Mouse (Mus musculus) hindbrain, postnatal 0 days (tissue): Measurements from ENCODE around the gene Fam209. TPM values are rescaled to one million over a fixed set of nuclear protein-coding genes. Genes with fewer than 3 reads are reported as not detected.

Experiments
- ATAC-seq: fragments of 200-750 bp; cut with Nextera tagmentation; 2 replicates; pipeline ENCODE4 v1.8.0; 2017; ENCODE audit warnings: mild to moderate bottlenecking, moderate TSS enrichment, moderate library complexity
- DNase-seq: peaks from one replicate; pipeline ENCODE4 v3.0.0-alpha.2; 2015; ENCODE audit warnings: low spot score
- H3K27ac ChIP-seq: fragments of 300-500 bp; sonication (generic); 2 replicates; pipeline ENCODE4 v1.5.1; 2014; ENCODE audit warnings: mild to moderate bottlenecking
- H3K27me3 ChIP-seq: fragments of 300-500 bp; sonication (generic); 2 replicates; pipeline ENCODE4 v1.6.1; 2014; ENCODE audit warnings: low read length, mixed read lengths; ENCODE audit not compliant: insufficient read depth
- H3K36me3 ChIP-seq: fragments of 300-500 bp; sonication (generic); 2 replicates; pipeline ENCODE4 v1.6.1; 2014; ENCODE audit warnings: low read length, mixed read lengths; ENCODE audit not compliant: insufficient read depth
- H3K4me1 ChIP-seq: fragments of 300-500 bp; sonication (generic); 2 replicates; pipeline ENCODE4 v1.6.1; 2014; ENCODE audit warnings: antibody characterized with exemption, low read length, mixed read lengths; ENCODE audit not compliant: insufficient read depth
- H3K4me2 ChIP-seq: fragments of 300-500 bp; sonication (generic); 2 replicates; pipeline ENCODE4 v1.6.1; 2014; ENCODE audit warnings: low read depth, mild to moderate bottlenecking, low read length, moderate library complexity, mixed read lengths
- H3K4me3 ChIP-seq: fragments of 300-500 bp; sonication (generic); 2 replicates; pipeline ENCODE4 v1.5.1; 2014; ENCODE audit warnings: low read length
- H3K9ac ChIP-seq: fragments of 300-500 bp; sonication (generic); replicated peaks from 2 replicates; pipeline ENCODE4 v1.6.1; 2014; ENCODE audit warnings: mild to moderate bottlenecking, low read length, moderate library complexity, mixed read lengths
- H3K9me3 ChIP-seq: fragments of 300-500 bp; sonication (generic); 2 replicates; pipeline ENCODE4 v1.6.1; 2016; ENCODE audit warnings: low read length, mixed read lengths
- CTCF ChIP-seq: IDR thresholded peaks from 2 replicates; pipeline ENCODE4 v1.5.1; 2016; ENCODE audit warnings: antibody characterized with exemption, control low read depth, low read depth
- WGBS: fragments of 180-500 bp; shearing (Covaris S2); extraction: QIAGEN DNeasy Blood & Tissue Kit; methylation state at CpG from one replicate; pipeline ENCODE4 v1.1.7; 2014; 5-methylcytosine and 5-hydroxymethylcytosine counted together
- polyA plus RNA-seq: library from polyadenylated mRNA; unstranded; fragments of >200 nt; fragmentation: Nextera tagmentation; extraction: Ambion mirVana; gene quantifications from 2 replicates; pipeline ENCODE4 v1.2.1, GENCODE M21; 2015
- total RNA-seq: library from RNA; depleted of rRNA; stranded (reverse); fragments of >200 nt; gene quantifications from 2 replicates; pipeline ENCODE4 v1.2.3, GENCODE M21; 2014

Gene Fam209
- total and polyA plus RNA-seq, 2 experiments from 2014 or later, result 0.58 TPM; not detected in 1

DNA sequence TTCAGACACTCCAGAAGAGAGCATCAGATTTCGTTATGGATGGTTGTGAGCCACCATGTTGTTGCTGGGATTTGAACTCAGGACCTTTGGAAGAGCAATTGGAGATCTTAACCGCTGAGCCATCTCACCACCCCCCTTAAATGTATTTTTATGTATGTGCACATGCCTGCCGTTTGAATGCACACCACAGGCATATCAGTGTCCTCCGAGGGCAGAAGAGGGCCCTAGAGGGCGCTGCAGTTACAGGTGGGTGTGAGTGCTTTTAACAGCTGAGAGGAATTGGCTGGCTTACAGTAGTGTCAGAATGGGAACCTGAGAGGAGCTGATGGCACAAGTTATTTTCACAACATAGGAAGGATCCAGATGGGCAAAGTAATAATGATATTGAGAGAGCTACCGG is 2.6 kb downstream of the Fam209 start:
- Histone ChIP-seq H3K9ac (no peak overlapping the region), H3K27me3 (no peaks in the 10 kb centered on the region), H3K4me1 (no peaks in the 10 kb centered on the region), H3K4me3 (no peak overlapping the region), H3K36me3 (peaks cover under 1% of the 10 kb centered on the region; the same call in 1 of the 2 replicates), H3K9me3 (no peaks in the 10 kb centered on the region), H3K27ac (no peak overlapping the region), H3K4me2 (no peak overlapping the region)
- peak; percentile 27 for DNase-seq
- WGBS, result 32% methylated on average over 6 of the region's 6 CpGs
- peak; percentile 60 for TF ChIP-seq CTCF
- no peak for ATAC-seq

DNA sequence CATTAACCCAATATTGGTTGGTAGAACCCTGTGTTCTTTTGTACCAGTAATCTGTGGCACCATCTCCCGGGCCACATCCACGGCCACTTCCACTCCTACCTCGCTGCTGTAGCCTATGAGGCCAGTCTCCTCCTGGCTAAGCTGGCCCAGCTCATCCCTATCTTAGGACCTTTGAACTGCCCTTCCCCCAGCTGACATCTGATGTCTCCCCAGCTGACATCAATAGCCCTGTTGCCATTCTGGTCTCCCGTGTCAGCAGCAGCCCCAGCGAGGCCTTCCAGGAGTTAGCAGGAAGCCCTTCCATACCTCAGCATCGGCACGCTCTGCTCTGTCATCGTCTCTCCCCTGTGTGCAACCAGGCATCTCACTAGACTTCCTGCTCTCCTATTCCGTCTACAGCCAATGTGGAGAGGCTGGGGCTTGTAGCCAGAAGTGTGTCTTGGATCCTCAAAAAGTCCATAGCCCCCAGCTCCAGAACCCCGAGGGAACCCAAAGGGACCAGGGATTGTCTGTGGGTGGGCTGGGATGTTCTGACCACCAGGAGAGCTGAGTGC is 4.5 kb downstream of the Fam209 start:
- no peaks in the 10 kb centered on the region for H3K4me1 ChIP-seq
- H3K36me3 ChIP-seq, result no peaks in the 10 kb centered on the region
- no peaks in the 10 kb centered on the region for H3K9me3 ChIP-seq
- H3K27ac ChIP-seq, result no peak overlapping the region
- H3K9ac ChIP-seq, result no peak overlapping the region
- H3K4me2 ChIP-seq, result no peak overlapping the region
- no peak overlapping the region for H3K4me3 ChIP-seq
- no peaks in the 10 kb centered on the region for H3K27me3 ChIP-seq
- TF ChIP-seq CTCF, result no peak
- 32% methylated on average over 10 of the region's 10 CpGs for WGBS
- DNase-seq, result no peak
- ATAC-seq, result no peak

GRCm38 (mm10) chr2:172477350-172477749 is 5.0 kb downstream of the Fam209 start:
- no peak overlapping the region for H3K27ac ChIP-seq

GRCm38 (mm10) chr2:172477860-172478259 is 5.5 kb downstream of the Fam209 start:
- Histone ChIP-seq H3K36me3 (no peaks in the 10 kb centered on the region), H3K27me3 (no peaks in the 10 kb centered on the region), H3K9me3 (no peaks in the 10 kb centered on the region), H3K4me3 (no peak overlapping the region), H3K4me1 (no peaks in the 10 kb centered on the region), H3K4me2 (no peak overlapping the region), H3K27ac (no peak overlapping the region), H3K9ac (no peak overlapping the region)
- peak; percentile 53 for ATAC-seq
- WGBS, result 3% methylated on average over 2 of the region's 2 CpGs
- peak; percentile 86 for DNase-seq
- peak; percentile 88 for TF ChIP-seq CTCF

More at GRCm38 (mm10) chr2:172477350-172477749, 5.0 kb downstream of the Fam209 start:
- Histone ChIP-seq H3K4me3 (no peak overlapping the region), H3K27me3 (no peaks in the 10 kb centered on the region), H3K4me1 (no peaks in the 10 kb centered on the region), H3K9ac (no peak overlapping the region), H3K4me2 (no peak overlapping the region), H3K9me3 (no peaks in the 10 kb centered on the region), H3K36me3 (no peaks in the 10 kb centered on the region)
- ATAC-seq, result 0 out of 2 replicates have a peak, but pooled peaks have one; percentile 18
- TF ChIP-seq CTCF, result no peak
- no peak for DNase-seq
- WGBS, result 50% methylated on average over 3 of the region's 3 CpGs

GRCm38 (mm10) chr2:172480296-172480695 is 8.0 kb downstream of the Fam209 start:
- DNase-seq, result no peak
- Histone ChIP-seq H3K4me1 (no peaks in the 10 kb centered on the region), H3K36me3 (no peaks in the 10 kb centered on the region), H3K9me3 (no peaks in the 10 kb centered on the region), H3K27ac (no peak overlapping the region), H3K9ac (no peak overlapping the region), H3K27me3 (no peaks in the 10 kb centered on the region), H3K4me2 (no peak overlapping the region), H3K4me3 (no peak overlapping the region)
- WGBS, result 73% methylated on average over 7 of the region's 7 CpGs
- TF ChIP-seq CTCF, result no peak
- no peak for ATAC-seq

DNA sequence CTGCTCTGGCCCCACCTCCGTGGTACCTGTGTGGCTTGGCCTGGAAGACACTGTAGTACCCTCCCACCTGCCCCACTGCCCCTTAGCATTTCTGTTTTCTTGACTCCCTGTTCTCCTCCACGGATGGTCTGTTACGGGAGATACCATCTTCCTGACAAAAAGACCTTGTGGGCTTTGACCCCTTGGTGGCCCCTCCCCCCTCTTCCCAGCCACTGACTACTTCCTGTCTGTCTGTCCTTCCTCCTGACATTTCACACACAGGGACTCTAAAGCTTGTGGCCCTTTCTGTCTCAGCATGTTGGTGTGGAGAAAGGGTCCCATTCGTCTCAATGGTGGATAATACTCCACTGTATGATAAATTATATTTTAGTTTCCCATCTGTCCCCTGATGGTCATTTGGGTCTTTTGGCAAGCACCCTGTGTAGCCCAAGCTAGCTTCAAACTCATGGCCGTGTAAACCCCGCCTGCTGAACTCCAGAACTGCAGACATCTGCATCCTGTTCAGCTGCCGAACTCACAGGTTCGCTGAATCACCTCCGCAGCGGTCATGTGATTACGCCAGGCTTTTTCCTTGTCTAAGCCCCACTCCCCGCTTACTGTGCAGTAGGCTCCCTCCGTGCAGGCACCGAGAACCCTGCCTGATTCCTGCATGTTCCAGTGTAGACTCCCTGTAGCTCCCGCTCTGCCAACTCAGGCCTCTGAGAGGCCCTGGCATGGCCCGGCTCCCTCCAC is 9.5 kb downstream of the Fam209 start:
- 86% methylated on average over 16 of the region's 16 CpGs for WGBS
- Histone ChIP-seq H3K36me3 (no peaks in the 10 kb centered on the region), H3K4me1 (no peaks in the 10 kb centered on the region), H3K4me2 (no peak overlapping the region), H3K27me3 (no peaks in the 10 kb centered on the region), H3K9me3 (no peaks in the 10 kb centered on the region), H3K27ac (no peak overlapping the region), H3K4me3 (no peak overlapping the region), H3K9ac (no peak overlapping the region)
- DNase-seq, result no peak
- no peak for ATAC-seq
- TF ChIP-seq CTCF, result no peak
